Mouse (Mus musculus): ENCODE results near the gene Satb1.

GRCm38 (mm10) chr17:51800208-51800607 lies 32.9 kb downstream of the Satb1 start:
- no peak for TF ChIP-seq CTCF (IDR thresholded peaks at IDR 0.05; ENCODE audit: borderline replicate concordance, insufficient read depth, low read depth, low read length)
- TF ChIP-seq POLR2A (IDR thresholded peaks at IDR 0.05; ENCODE audit: borderline replicate concordance, insufficient read depth, low read length) = no peak

Measured in cerebellum, adult 2 months (tissue).